In genomic region chr3:60501561-60502151, GRCm38 (mm10) we compare ENCODE assay signal across 8 mouse cellular contexts. TPM values are rescaled to one million over a fixed set of nuclear protein-coding genes. Genes with fewer than 3 reads are reported as not detected.
DNase-seq lines count a peak whose midpoint lies in the region; ATAC-seq and TF ChIP-seq lines count a peak whose summit lies in the region.

No protein-coding gene starts in this region.

- H3K36me3 ChIP-seq in heart, embryonic 13.5 days, result no peaks in the 10 kb centered on the region
- H3K36me3 ChIP-seq in lung, postnatal 0 days (ENCODE audit: insufficient read depth, low read length), result no peaks in the 10 kb centered on the region

- peaks cover 59% of the 10 kb centered on the region for H3K4me1 ChIP-seq in heart, embryonic 13.5 days
- peaks cover 35% of the 10 kb centered on the region; the same call in 1 of the 2 replicates for H3K4me1 ChIP-seq in lung, postnatal 0 days (ENCODE audit: insufficient read depth, low read depth, low read length)

- H3K27ac ChIP-seq in heart, embryonic 13.5 days (replicated peaks), result peak overlapping the region; percentile 99
- peak overlapping the region; percentile 100 for H3K27ac ChIP-seq in lung, postnatal 0 days (ENCODE audit: low read length)

- peak overlapping the region; percentile 91 for H3K4me3 ChIP-seq in heart, embryonic 13.5 days
- peak overlapping the region; percentile 97 for H3K4me3 ChIP-seq in lung, postnatal 0 days (ENCODE audit: low read depth, low read length)

- H3K27me3 ChIP-seq in heart, embryonic 13.5 days (replicated peaks), result no peaks in the 10 kb centered on the region
- H3K27me3 ChIP-seq in lung, postnatal 0 days (replicated peaks; ENCODE audit: insufficient read depth, low read length), result no peaks in the 10 kb centered on the region

- peak; percentile 39 for ATAC-seq in erythroblast, adult 5-6 weeks (replicated peaks; ENCODE audit: low FRiP score, poor library complexity, severe bottlenecking)
- peak; percentile 58; the same call in 1 of the 2 replicates for ATAC-seq in heart, embryonic 13.5 days (ENCODE audit: extremely low read depth, insufficient number of reproducible peaks, low FRiP score, low TSS enrichment)
- peak; percentile 86 for ATAC-seq in lung, postnatal 0 days

- H3K9me3 ChIP-seq in heart, embryonic 13.5 days, result no peaks in the 10 kb centered on the region
- H3K9me3 ChIP-seq in lung, postnatal 0 days (ENCODE audit: low read length), result no peaks in the 10 kb centered on the region

- 0% methylated on average over 29 of the region's 29 CpGs for WGBS in heart, embryonic 13.5 days
- 1% methylated on average over 24 of the region's 29 CpGs for WGBS in lung, postnatal 0 days

- peak; percentile 81 for DNase-seq in cerebellum, adult 11-12 months
- DNase-seq in cerebellum, adult 11 months, result no peak
- DNase-seq in adrenal gland, postnatal 10 days, result peak; percentile 75
- DNase-seq in kidney, postnatal 14 days, result peak; percentile 87
- DNase-seq in lung, postnatal 0 days (ENCODE audit: low spot score), result peak; percentile 96
- peak; percentile 59 for DNase-seq in ovary, postnatal 36 days (ENCODE audit: low spot score)

- H3K4me2 ChIP-seq in heart, embryonic 13.5 days, result peak overlapping the region; percentile 78
- peak overlapping the region; percentile 75 for H3K4me2 ChIP-seq in lung, postnatal 0 days (replicated peaks; ENCODE audit: low read depth, low read length)

- peak; percentile 56; the same call in 1 of the 2 replicates for TF ChIP-seq EP300 in lung, postnatal 0 days (IDR thresholded peaks at IDR 0.05)

- peak overlapping the region; percentile 99 for H3K9ac ChIP-seq in heart, embryonic 13.5 days
- H3K9ac ChIP-seq in lung, postnatal 0 days (replicated peaks; ENCODE audit: low read depth), result peak overlapping the region; percentile 96

- no peak for TF ChIP-seq CTCF in lung, postnatal 0 days (IDR thresholded peaks at IDR 0.05)

RNA-seq across cellular contexts. Expression of gene Mbnl1, which starts 29.0 kb away (rescaled TPM):
- 100 to 1,000 TPM; 284 to 333 TPM for total RNA-seq in adrenal gland, postnatal 10 days (2021)
- 251 and 271 TPM in 2 replicates for total RNA-seq in erythroblast, adult 5-6 weeks (2015; ENCODE audit: low replicate concordance)
- total RNA-seq in erythroblast, adult 5-6 weeks (2017; ENCODE audit: low replicate concordance), result 225 and 231 TPM in 2 replicates
- polyA plus RNA-seq in heart, embryonic 13.5 days (2015; fragmentation: Nextera tagmentation; extraction: Ambion mirVana), result 60.3 and 66.0 TPM in 2 replicates
- polyA plus RNA-seq in lung, postnatal 0 days (2015; fragmentation: Nextera tagmentation; extraction: Ambion mirVana), result 115 and 127 TPM in 2 replicates
